Mouse (Mus musculus): ENCODE data around the gene C2cd4b. TPM values are rescaled to one million over a fixed set of nuclear protein-coding genes. Genes with fewer than 3 reads are reported as not detected.

Gene C2cd4b
- 0.80 and 2.1 TPM in 2 replicates for polyA plus RNA-seq (2014; fragmentation: Nextera tagmentation; extraction: Ambion mirVana)

- Histone ChIP-seq H3K27ac (peak within 1 kb of the TSS; percentile 86), H3K9ac (peak within 1 kb of the TSS; percentile 77), H3K9me3 (ENCODE audit: control insufficient read depth, low read length) (no peaks in the 10 kb centered on the region), H3K4me3 (replicated peaks; ENCODE audit: low read length) (peak within 1 kb of the TSS; percentile 68), H3K27me3 (ENCODE audit: control insufficient read depth, insufficient read depth, low read length) (peaks cover 14% of the 10 kb centered on the region; the same call in 1 of the 2 replicates), H3K36me3 (replicated peaks; ENCODE audit: control insufficient read depth, insufficient read depth) (no peaks in the 10 kb centered on the region), H3K4me1 (replicated peaks; ENCODE audit: control insufficient read depth, insufficient read depth, low read length) (peaks cover 12% of the 10 kb centered on the region), H3K4me2 (replicated peaks) (peak within 1 kb of the TSS; percentile 65)
- DNase-seq (ENCODE audit: low spot score) (peak; percentile 32), ATAC-seq (ENCODE audit: low FRiP score) (peak; percentile 38)
- 1% methylated on average over 49 of the region's 49 CpGs for WGBS
Observed at GRCm38 (mm10) chr9:67759163-67759955, at the start of gene C2cd4b. Gene C2cd4b (plus strand): TSS chr9:67759437.

GRCm38 (mm10) chr9:67711051-67711877, 48.0 kb upstream of the C2cd4b start:
- no peak for ATAC-seq (ENCODE audit: low FRiP score)
- no peaks in the 10 kb centered on the region for H3K9me3 ChIP-seq (ENCODE audit: control insufficient read depth, low read length)

GRCm38 (mm10) chr9:67712146-67712545, 47.1 kb upstream of the C2cd4b start:
- no peak overlapping the region for H3K27ac ChIP-seq
- no peaks in the 10 kb centered on the region for H3K4me1 ChIP-seq (replicated peaks; ENCODE audit: control insufficient read depth, insufficient read depth, low read length)
- no peak for DNase-seq (ENCODE audit: low spot score)
- no peak for ATAC-seq (ENCODE audit: low FRiP score)
- H3K4me2 ChIP-seq (replicated peaks): no peak overlapping the region
- WGBS: 83% methylated on average over 9 of the region's 9 CpGs
- H3K36me3 ChIP-seq (replicated peaks; ENCODE audit: control insufficient read depth, insufficient read depth): no peaks in the 10 kb centered on the region
- H3K9ac ChIP-seq: no peak overlapping the region
- H3K4me3 ChIP-seq (replicated peaks; ENCODE audit: low read length): no peak overlapping the region
- H3K27me3 ChIP-seq (ENCODE audit: control insufficient read depth, insufficient read depth, low read length): no peaks in the 10 kb centered on the region
- no peaks in the 10 kb centered on the region for H3K9me3 ChIP-seq (ENCODE audit: control insufficient read depth, low read length)

More at GRCm38 (mm10) chr9:67711051-67711877, 48.0 kb upstream of the C2cd4b start:
- Histone ChIP-seq H3K4me3 (replicated peaks; ENCODE audit: low read length) (no peak overlapping the region), H3K4me2 (replicated peaks) (no peak overlapping the region), H3K27ac (no peak overlapping the region), H3K9ac (no peak overlapping the region), H3K36me3 (replicated peaks; ENCODE audit: control insufficient read depth, insufficient read depth) (no peaks in the 10 kb centered on the region), H3K4me1 (replicated peaks; ENCODE audit: control insufficient read depth, insufficient read depth, low read length) (no peaks in the 10 kb centered on the region), H3K27me3 (ENCODE audit: control insufficient read depth, insufficient read depth, low read length) (no peaks in the 10 kb centered on the region)
- DNase-seq (ENCODE audit: low spot score): peak; percentile 77
- WGBS: 45% methylated on average over 15 of the region's 15 CpGs

- Histone ChIP-seq H3K4me3 (replicated peaks; ENCODE audit: low read length) (no peak overlapping the region), H3K9me3 (ENCODE audit: control insufficient read depth, low read length) (no peaks in the 10 kb centered on the region), H3K9ac (no peak overlapping the region), H3K36me3 (replicated peaks; ENCODE audit: control insufficient read depth, insufficient read depth) (no peaks in the 10 kb centered on the region), H3K4me1 (replicated peaks; ENCODE audit: control insufficient read depth, insufficient read depth, low read length) (no peaks in the 10 kb centered on the region), H3K4me2 (replicated peaks) (no peak overlapping the region), H3K27ac (no peak overlapping the region), H3K27me3 (ENCODE audit: control insufficient read depth, insufficient read depth, low read length) (no peaks in the 10 kb centered on the region)
- ATAC-seq (ENCODE audit: low FRiP score) (no peak), DNase-seq (ENCODE audit: low spot score) (no peak)
- 89% methylated on average over 3 of the region's 3 CpGs for WGBS
Observed at GRCm38 (mm10) chr9:67717081-67717480, 42.2 kb upstream of the C2cd4b start.

- H3K27ac ChIP-seq: no peak overlapping the region
- no peak overlapping the region for H3K9ac ChIP-seq
- DNase-seq (ENCODE audit: low spot score) (no peak), ATAC-seq (ENCODE audit: low FRiP score) (no peak)
- no peaks in the 10 kb centered on the region for H3K4me1 ChIP-seq (replicated peaks; ENCODE audit: control insufficient read depth, insufficient read depth, low read length)
- no peaks in the 10 kb centered on the region for H3K36me3 ChIP-seq (replicated peaks; ENCODE audit: control insufficient read depth, insufficient read depth)
- no peaks in the 10 kb centered on the region for H3K9me3 ChIP-seq (ENCODE audit: control insufficient read depth, low read length)
- H3K4me2 ChIP-seq (replicated peaks): no peak overlapping the region
- H3K27me3 ChIP-seq (ENCODE audit: control insufficient read depth, insufficient read depth, low read length): no peaks in the 10 kb centered on the region
- 9% methylated on average over 3 of the region's 3 CpGs for WGBS
- H3K4me3 ChIP-seq (replicated peaks; ENCODE audit: low read length): no peak overlapping the region
Observed at GRCm38 (mm10) chr9:67718596-67718995, 40.6 kb upstream of the C2cd4b start.

GRCm38 (mm10) chr9:67720150-67720549, 39.1 kb upstream of the C2cd4b start:
- Histone ChIP-seq H3K4me1 (replicated peaks; ENCODE audit: control insufficient read depth, insufficient read depth, low read length) (no peaks in the 10 kb centered on the region), H3K9ac (no peak overlapping the region), H3K9me3 (ENCODE audit: control insufficient read depth, low read length) (no peaks in the 10 kb centered on the region), H3K4me2 (replicated peaks) (no peak overlapping the region), H3K27ac (no peak overlapping the region), H3K36me3 (replicated peaks; ENCODE audit: control insufficient read depth, insufficient read depth) (no peaks in the 10 kb centered on the region), H3K27me3 (ENCODE audit: control insufficient read depth, insufficient read depth, low read length) (no peaks in the 10 kb centered on the region), H3K4me3 (replicated peaks; ENCODE audit: low read length) (no peak overlapping the region)
- WGBS: 78% methylated on average over 3 of the region's 3 CpGs
- ATAC-seq (ENCODE audit: low FRiP score) (no peak), DNase-seq (ENCODE audit: low spot score) (no peak)

- Histone ChIP-seq H3K4me2 (replicated peaks) (no peak overlapping the region), H3K4me3 (replicated peaks; ENCODE audit: low read length) (no peak overlapping the region), H3K9ac (no peak overlapping the region), H3K27ac (no peak overlapping the region), H3K27me3 (ENCODE audit: control insufficient read depth, insufficient read depth, low read length) (no peaks in the 10 kb centered on the region), H3K36me3 (replicated peaks; ENCODE audit: control insufficient read depth, insufficient read depth) (no peaks in the 10 kb centered on the region), H3K4me1 (replicated peaks; ENCODE audit: control insufficient read depth, insufficient read depth, low read length) (no peaks in the 10 kb centered on the region), H3K9me3 (ENCODE audit: control insufficient read depth, low read length) (no peaks in the 10 kb centered on the region)
- DNase-seq (ENCODE audit: low spot score): no peak
- no peak for ATAC-seq (ENCODE audit: low FRiP score)
- 87% methylated on average over 8 of the region's 8 CpGs for WGBS
Observed at GRCm38 (mm10) chr9:67722378-67722777, 36.9 kb upstream of the C2cd4b start.

- Histone ChIP-seq H3K9ac (no peak overlapping the region), H3K27ac (no peak overlapping the region), H3K4me2 (replicated peaks) (no peak overlapping the region), H3K36me3 (replicated peaks; ENCODE audit: control insufficient read depth, insufficient read depth) (no peaks in the 10 kb centered on the region), H3K4me3 (replicated peaks; ENCODE audit: low read length) (no peak overlapping the region), H3K4me1 (replicated peaks; ENCODE audit: control insufficient read depth, insufficient read depth, low read length) (no peaks in the 10 kb centered on the region), H3K27me3 (ENCODE audit: control insufficient read depth, insufficient read depth, low read length) (no peaks in the 10 kb centered on the region), H3K9me3 (ENCODE audit: control insufficient read depth, low read length) (no peaks in the 10 kb centered on the region)
- DNase-seq (ENCODE audit: low spot score): no peak
- WGBS: 82% methylated on average over 3 of the region's 3 CpGs
- no peak for ATAC-seq (ENCODE audit: low FRiP score)
Observed at GRCm38 (mm10) chr9:67725196-67725595, 34.0 kb upstream of the C2cd4b start.

GRCm38 (mm10) chr9:67733716-67734115, 25.5 kb upstream of the C2cd4b start:
- no peaks in the 10 kb centered on the region for H3K36me3 ChIP-seq (replicated peaks; ENCODE audit: control insufficient read depth, insufficient read depth)
- no peaks in the 10 kb centered on the region for H3K27me3 ChIP-seq (ENCODE audit: control insufficient read depth, insufficient read depth, low read length)
- no peaks in the 10 kb centered on the region for H3K4me1 ChIP-seq (replicated peaks; ENCODE audit: control insufficient read depth, insufficient read depth, low read length)
- no peak overlapping the region for H3K27ac ChIP-seq
- H3K9ac ChIP-seq: no peak overlapping the region
- no peaks in the 10 kb centered on the region for H3K9me3 ChIP-seq (ENCODE audit: control insufficient read depth, low read length)
- ATAC-seq (ENCODE audit: low FRiP score) (no peak), DNase-seq (ENCODE audit: low spot score) (no peak)
- H3K4me3 ChIP-seq (replicated peaks; ENCODE audit: low read length): no peak overlapping the region
- H3K4me2 ChIP-seq (replicated peaks): no peak overlapping the region
- WGBS: 96% methylated on average over 15 of the region's 15 CpGs

All from hindbrain, embryonic 14.5 days (tissue).